Comparison of ENCODE assay signal across 8 mouse cellular contexts in the genomic region with DNA sequence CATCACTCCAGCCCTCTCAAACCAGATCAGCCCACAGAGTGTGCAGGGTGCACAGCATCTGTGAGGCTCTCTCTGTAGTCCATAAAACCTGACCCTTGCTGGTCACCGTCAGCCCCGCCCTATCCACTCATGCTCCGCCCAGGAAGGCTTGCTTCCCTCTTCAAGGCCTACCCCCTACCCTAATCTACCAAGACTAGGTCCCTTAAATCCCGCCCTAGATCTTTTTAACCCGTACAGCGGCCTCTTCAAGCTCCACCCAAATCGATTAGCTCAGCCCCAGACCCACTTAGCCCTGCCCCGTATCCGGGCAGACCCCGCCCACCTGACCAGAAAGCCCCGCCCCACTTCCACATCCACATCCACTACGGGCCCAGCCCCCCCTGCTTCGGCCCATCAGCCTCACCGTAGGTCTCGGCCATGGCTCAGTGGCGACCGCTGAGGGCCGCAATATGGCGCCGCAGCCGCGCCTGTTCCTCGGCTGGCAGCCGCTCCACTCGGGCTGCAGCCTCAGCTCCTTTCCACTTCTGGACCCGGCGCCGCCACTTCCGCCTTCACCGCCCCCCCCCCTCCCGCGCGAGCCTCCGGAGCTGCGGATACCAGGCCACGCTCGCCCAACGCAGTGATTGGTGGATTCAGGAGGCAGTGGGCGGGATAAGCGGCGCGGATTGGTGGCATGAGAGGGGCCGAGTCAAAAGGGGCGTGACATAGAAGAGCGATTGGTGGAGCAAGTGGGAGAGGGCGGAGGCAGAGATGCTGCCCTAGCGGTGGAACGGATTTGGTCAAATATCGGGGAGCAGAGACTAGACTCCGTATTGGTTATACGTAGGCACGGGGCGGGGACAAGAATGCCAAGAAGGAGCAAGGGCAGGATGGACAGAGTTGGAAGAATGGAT. TPM values are rescaled to one million over a fixed set of nuclear protein-coding genes. Genes with fewer than 3 reads are reported as not detected.
DNase-seq lines count a peak whose midpoint lies in the region; ATAC-seq and TF ChIP-seq lines count a peak whose summit lies in the region.

A gene (minus strand): TSS at position 573 of the 893 bp plus-strand sequence.

- peak within 1 kb of the TSS; percentile 52 for H3K9ac ChIP-seq in forebrain, embryonic 12.5 days
- peak within 1 kb of the TSS; percentile 62 for H3K9ac ChIP-seq in heart, postnatal 0 days (replicated peaks; ENCODE audit: low read depth, low read length)
- H3K9ac ChIP-seq in liver, embryonic 16.5 days (ENCODE audit: low read depth, low read length), result peak within 1 kb of the TSS; percentile 77
- H3K9ac ChIP-seq in neural tube, embryonic 13.5 days, result peak within 1 kb of the TSS; percentile 77

- H3K27ac ChIP-seq in forebrain, embryonic 12.5 days, result peak within 1 kb of the TSS; percentile 95
- peak within 1 kb of the TSS; percentile 94 for H3K27ac ChIP-seq in heart, postnatal 0 days (ENCODE audit: low read depth)
- peak within 1 kb of the TSS; percentile 91 for H3K27ac ChIP-seq in liver, embryonic 16.5 days (ENCODE audit: low read length)
- H3K27ac ChIP-seq in neural tube, embryonic 13.5 days (replicated peaks), result peak within 1 kb of the TSS; percentile 96
- H3K27ac ChIP-seq in testis, adult 2 months (ENCODE audit: control insufficient read depth, insufficient read depth, low read depth, low read length), result peak within 1 kb of the TSS; percentile 78

- peaks cover 28% of the 10 kb centered on the region for H3K36me3 ChIP-seq in E14TG2a.4 (ENCODE audit: insufficient read depth, low read length)
- H3K36me3 ChIP-seq in forebrain, embryonic 12.5 days (replicated peaks), result peaks cover 22% of the 10 kb centered on the region
- peaks cover 9% of the 10 kb centered on the region for H3K36me3 ChIP-seq in heart, postnatal 0 days (replicated peaks; ENCODE audit: control insufficient read depth, insufficient read depth, low read length)
- H3K36me3 ChIP-seq in liver, embryonic 16.5 days (ENCODE audit: control insufficient read depth, insufficient read depth), result no peaks in the 10 kb centered on the region
- H3K36me3 ChIP-seq in neural tube, embryonic 13.5 days, result peaks cover 33% of the 10 kb centered on the region
- H3K36me3 ChIP-seq in testis, adult 2 months (ENCODE audit: control insufficient read depth, insufficient read depth, low read length), result no peaks in the 10 kb centered on the region

- peak within 1 kb of the TSS; percentile 58 for H3K4me2 ChIP-seq in forebrain, embryonic 12.5 days
- H3K4me2 ChIP-seq in heart, postnatal 0 days (ENCODE audit: low read depth, low read length), result peak within 1 kb of the TSS; percentile 59
- peak within 1 kb of the TSS; percentile 77 for H3K4me2 ChIP-seq in liver, embryonic 16.5 days (ENCODE audit: low read depth, low read length)
- peak within 1 kb of the TSS; percentile 58 for H3K4me2 ChIP-seq in neural tube, embryonic 13.5 days

- peak; percentile 81 for TF ChIP-seq EP300 in heart, postnatal 0 days (IDR thresholded peaks at IDR 0.05; ENCODE audit: low read depth)

- peak; percentile 99 for DNase-seq in c-Kit-positive CD71-positive TER-119-positive erythroid progenitor cells, embryonic 14.5 days (ENCODE audit: low spot score)
- peak; percentile 99 for DNase-seq in heart, postnatal 0 days (ENCODE audit: low spot score)
- peak; percentile 99 to 100 for DNase-seq in kidney, postnatal 4 days

- TF ChIP-seq CTCF in E14TG2a.4 (conservative IDR thresholded peaks at IDR 0.05; ENCODE audit: low read length), result peak; percentile 24
- peak; percentile 59 for TF ChIP-seq CTCF in heart, postnatal 0 days (IDR thresholded peaks at IDR 0.05; ENCODE audit: low read depth)
- TF ChIP-seq CTCF in testis, adult 2 months (IDR thresholded peaks at IDR 0.05; ENCODE audit: control insufficient read depth, insufficient read depth, insufficient replicate concordance, low read depth, low read length), result peak; percentile 42; the same call in 1 of the 2 replicates

- TF ChIP-seq POLR2A in testis, adult 2 months (IDR thresholded peaks at IDR 0.05; ENCODE audit: control insufficient read depth, low read depth, low read length), result peak; percentile 40

- H3K9me3 ChIP-seq in E14TG2a.4 (ENCODE audit: low read length), result no peaks in the 10 kb centered on the region
- no peaks in the 10 kb centered on the region for H3K9me3 ChIP-seq in forebrain, embryonic 12.5 days
- H3K9me3 ChIP-seq in heart, postnatal 0 days (replicated peaks; ENCODE audit: control insufficient read depth, low read length), result no peaks in the 10 kb centered on the region
- H3K9me3 ChIP-seq in liver, embryonic 16.5 days (replicated peaks; ENCODE audit: control insufficient read depth, low read length), result no peaks in the 10 kb centered on the region
- H3K9me3 ChIP-seq in neural tube, embryonic 13.5 days, result no peaks in the 10 kb centered on the region

- under 1% methylated on average over 52 of the region's 53 CpGs for WGBS in forebrain, embryonic 12.5 days
- WGBS in heart, postnatal 0 days, result under 1% methylated on average over 52 of the region's 53 CpGs
- under 1% methylated on average over 53 of the region's 53 CpGs for WGBS in liver, embryonic 16.5 days (ENCODE audit: insufficient replicate concordance)
- WGBS in neural tube, embryonic 13.5 days, result under 1% methylated on average over 53 of the region's 53 CpGs

- no peaks in the 10 kb centered on the region for H3K27me3 ChIP-seq in E14TG2a.4 (ENCODE audit: insufficient read depth, low read length)
- H3K27me3 ChIP-seq in forebrain, embryonic 12.5 days, result no peaks in the 10 kb centered on the region
- no peaks in the 10 kb centered on the region for H3K27me3 ChIP-seq in heart, postnatal 0 days (ENCODE audit: control insufficient read depth, insufficient read depth, low read length)
- H3K27me3 ChIP-seq in liver, embryonic 16.5 days (ENCODE audit: control insufficient read depth, insufficient read depth, low read depth, low read length), result no peaks in the 10 kb centered on the region
- H3K27me3 ChIP-seq in neural tube, embryonic 13.5 days, result no peaks in the 10 kb centered on the region
- no peaks in the 10 kb centered on the region for H3K27me3 ChIP-seq in testis, adult 2 months (ENCODE audit: control insufficient read depth, insufficient read depth, low read length)

- peaks cover 83% of the 10 kb centered on the region for H3K4me1 ChIP-seq in E14TG2a.4 (replicated peaks; ENCODE audit: low read depth, low read length)
- peaks cover 12% of the 10 kb centered on the region for H3K4me1 ChIP-seq in forebrain, embryonic 12.5 days
- peaks cover 12% of the 10 kb centered on the region for H3K4me1 ChIP-seq in heart, postnatal 0 days (ENCODE audit: control insufficient read depth, insufficient read depth)
- peaks cover 19% of the 10 kb centered on the region for H3K4me1 ChIP-seq in liver, embryonic 16.5 days (ENCODE audit: control insufficient read depth, low read depth, low read length)
- peaks cover 27% of the 10 kb centered on the region for H3K4me1 ChIP-seq in neural tube, embryonic 13.5 days (replicated peaks)
- peaks cover 10% of the 10 kb centered on the region for H3K4me1 ChIP-seq in testis, adult 2 months (ENCODE audit: control insufficient read depth, insufficient read depth, low read length)

- ATAC-seq in forebrain, embryonic 12.5 days (ENCODE audit: low FRiP score), result peak; percentile 99
- peak; percentile 97 for ATAC-seq in heart, postnatal 0 days (ENCODE audit: insufficient read depth, low read depth)
- ATAC-seq in liver, embryonic 16.5 days (ENCODE audit: low read depth), result peak; percentile 95
- peak; percentile 98 for ATAC-seq in neural tube, embryonic 13.5 days (ENCODE audit: low read depth)

- H3K4me3 ChIP-seq in E14TG2a.4 (replicated peaks; ENCODE audit: low read length), result peak within 1 kb of the TSS; percentile 88
- peak within 1 kb of the TSS; percentile 72 for H3K4me3 ChIP-seq in forebrain, embryonic 12.5 days (replicated peaks)
- H3K4me3 ChIP-seq in heart, postnatal 0 days (ENCODE audit: low read depth, low read length), result peak within 1 kb of the TSS; percentile 80
- H3K4me3 ChIP-seq in liver, embryonic 16.5 days (ENCODE audit: low read depth, low read length), result peak within 1 kb of the TSS; percentile 89
- peak within 1 kb of the TSS; percentile 66 for H3K4me3 ChIP-seq in neural tube, embryonic 13.5 days
- peak within 1 kb of the TSS; percentile 93 for H3K4me3 ChIP-seq in testis, adult 2 months (ENCODE audit: control insufficient read depth, low read depth, low read length)

RNA-seq across cellular contexts. Expression of the gene that starts here (rescaled TPM):
- polyA plus RNA-seq in forebrain, embryonic 12.5 days (2016; fragmentation: Nextera tagmentation; extraction: Ambion mirVana), result 69.4 and 70.4 TPM in 2 replicates
- 42.5 and 74.2 TPM in 2 replicates for total RNA-seq in heart, postnatal 0 days (2014; rRNA removed; ENCODE audit: low replicate concordance)
- polyA plus RNA-seq in heart, postnatal 0 days (2015; fragmentation: Nextera tagmentation; extraction: Ambion mirVana), result 44.4 and 45.9 TPM in 2 replicates
- polyA plus RNA-seq in liver, embryonic 16.5 days (2015; fragmentation: Nextera tagmentation; extraction: Ambion mirVana), result 21.2 and 22.3 TPM in 2 replicates
- polyA plus RNA-seq in neural tube, embryonic 13.5 days (2015; fragmentation: Nextera tagmentation; extraction: Ambion mirVana), result 114 and 125 TPM in 2 replicates
- 64.5 and 65.1 TPM in 2 replicates for polyA plus RNA-seq in testis, adult 2 months (2012; rRNA removed)

Comparison
In these comparisons a context has a peak if more than half of its experiments do, and no peak if none do; other contexts are left out.
1. Peak in every context shown above with its lines: DNase-seq, ATAC-seq, H3K4me3 ChIP-seq and H3K27ac ChIP-seq.